Comparison of ENCODE assay signal across 13 mouse cellular contexts in the genomic region with DNA sequence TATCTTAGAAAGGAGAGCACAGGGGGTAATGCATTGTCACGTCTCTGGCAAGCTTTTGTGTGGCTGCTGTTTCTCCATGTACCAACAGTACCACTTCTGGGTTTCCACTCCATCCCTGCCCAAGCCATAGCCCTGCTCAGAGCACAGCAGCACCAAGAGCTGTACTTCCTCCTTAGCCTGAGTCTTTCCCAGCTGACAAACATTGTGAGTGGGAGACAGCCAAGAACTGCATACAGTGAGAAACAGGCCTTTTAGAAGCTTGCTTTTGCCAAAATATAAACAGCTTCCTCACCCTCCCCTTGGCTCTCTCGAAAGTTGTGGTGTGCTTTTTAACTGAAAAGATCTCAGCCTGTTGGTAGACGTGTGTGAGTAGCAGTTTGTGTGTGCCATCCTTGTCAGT.
DNase-seq lines count a peak whose midpoint lies in the region; ATAC-seq lines count a peak whose summit lies in the region.
"Had no signal": no experiment of that assay in that cellular context is flagged by ENCODE, and none has a peak within 500 bp of the region (broad histone marks: within the 10 kb centered on the region; RNA-seq: fewer than 3 reads in every experiment).

No protein-coding gene starts in this region.

- H3K9ac ChIP-seq in lung, embryonic 16.5 days (ENCODE audit: low read length) = no peak overlapping the region
- H3K9ac ChIP-seq in stomach, embryonic 15.5 days = no peak overlapping the region
- no peak overlapping the region for H3K9ac ChIP-seq in hindbrain, embryonic 13.5 days

- 58% methylated on average over 3 of the region's 3 CpGs for WGBS in heart, embryonic 10.5 days
- WGBS in lung, embryonic 16.5 days = 34% methylated on average over 3 of the region's 3 CpGs
- 38% methylated on average over 3 of the region's 3 CpGs for WGBS in stomach, embryonic 15.5 days
- WGBS in hindbrain, embryonic 13.5 days = 72% methylated on average over 3 of the region's 3 CpGs

- peaks cover 22% of the 10 kb centered on the region for H3K4me1 ChIP-seq in heart, embryonic 10.5 days
- peaks cover 14% of the 10 kb centered on the region for H3K4me1 ChIP-seq in lung, embryonic 16.5 days (replicated peaks; ENCODE audit: control insufficient read depth, insufficient read depth, low read length)
- H3K4me1 ChIP-seq in stomach, embryonic 15.5 days = peaks cover 17% of the 10 kb centered on the region; the same call in 1 of the 2 replicates
- H3K4me1 ChIP-seq in hindbrain, embryonic 13.5 days (replicated peaks) = peaks cover 7% of the 10 kb centered on the region

- H3K4me3 ChIP-seq in heart, embryonic 10.5 days = no peak overlapping the region
- no peak overlapping the region for H3K4me3 ChIP-seq in lung, embryonic 16.5 days (ENCODE audit: low read length)
- H3K4me3 ChIP-seq in stomach, embryonic 15.5 days (replicated peaks) = no peak overlapping the region
- no peak overlapping the region for H3K4me3 ChIP-seq in hindbrain, embryonic 13.5 days

- H3K9me3 ChIP-seq in heart, embryonic 10.5 days = no peaks in the 10 kb centered on the region
- no peaks in the 10 kb centered on the region for H3K9me3 ChIP-seq in lung, embryonic 16.5 days (ENCODE audit: control insufficient read depth, low read length)
- no peaks in the 10 kb centered on the region for H3K9me3 ChIP-seq in stomach, embryonic 15.5 days
- no peaks in the 10 kb centered on the region for H3K9me3 ChIP-seq in hindbrain, embryonic 13.5 days

- no peak overlapping the region for H3K4me2 ChIP-seq in lung, embryonic 16.5 days (ENCODE audit: low read depth, low read length)
- no peak overlapping the region for H3K4me2 ChIP-seq in stomach, embryonic 15.5 days
- no peak overlapping the region for H3K4me2 ChIP-seq in hindbrain, embryonic 13.5 days
- H3K4me2 ChIP-seq: liver, embryonic 11.5 days had no signal

- peak overlapping the region; percentile 79 for H3K27ac ChIP-seq in heart, embryonic 10.5 days
- peak overlapping the region; percentile 21 for H3K27ac ChIP-seq in lung, embryonic 16.5 days (ENCODE audit: low read length)
- peak overlapping the region; percentile 67 for H3K27ac ChIP-seq in stomach, embryonic 15.5 days
- no peak overlapping the region for H3K27ac ChIP-seq in hindbrain, embryonic 13.5 days

- intact Hi-C loops in heart, postnatal 36 days (cut with DNase I) = no loop called here
- intact Hi-C loops in heart, postnatal 10 days (cut with DNase I) = no loop called here

- peak; percentile 77 for ATAC-seq in lung, embryonic 16.5 days (ENCODE audit: low read depth)
- ATAC-seq in stomach, embryonic 15.5 days (ENCODE audit: insufficient read depth, low FRiP score, low read depth) = peak; percentile 22; the same call in 1 of the 2 replicates
- ATAC-seq in hindbrain, embryonic 13.5 days (ENCODE audit: low FRiP score) = no peak
- ATAC-seq: activated CD4-positive, CD25-positive, alpha-beta regulatory T cell, adult 4 months had no signal

- no peak for DNase-seq in heart, embryonic 10.5 days (ENCODE audit: low spot score)
- no peak for DNase-seq in heart, postnatal 36 days
- DNase-seq in lung, postnatal 25 days (ENCODE audit: low spot score) = no peak
- DNase-seq in heart, postnatal 10 days = peak; percentile 33 to 36
- no peak for DNase-seq in cerebellum, adult 9-11 months
- DNase-seq: cerebellum, postnatal 25 days; kidney, postnatal 4 days; right cerebral cortex, postnatal 25 days had no signal

- H3K27me3 ChIP-seq in heart, embryonic 10.5 days (ENCODE audit: insufficient read depth, poor library complexity, severe bottlenecking) = no peaks in the 10 kb centered on the region
- no peaks in the 10 kb centered on the region for H3K27me3 ChIP-seq in lung, embryonic 16.5 days (ENCODE audit: control insufficient read depth, insufficient read depth, low read depth, low read length)
- no peaks in the 10 kb centered on the region for H3K27me3 ChIP-seq in stomach, embryonic 15.5 days (replicated peaks)
- H3K27me3 ChIP-seq in hindbrain, embryonic 13.5 days = no peaks in the 10 kb centered on the region

- no peaks in the 10 kb centered on the region for H3K36me3 ChIP-seq in heart, embryonic 10.5 days
- no peaks in the 10 kb centered on the region for H3K36me3 ChIP-seq in lung, embryonic 16.5 days (ENCODE audit: control insufficient read depth, insufficient read depth, low read length)
- no peaks in the 10 kb centered on the region for H3K36me3 ChIP-seq in stomach, embryonic 15.5 days
- H3K36me3 ChIP-seq in hindbrain, embryonic 13.5 days = no peaks in the 10 kb centered on the region

Comparison
In these comparisons a context has a peak if more than half of its experiments do, and no peak if none do; other contexts are left out.
1. DNase-seq: peak in heart, postnatal 10 days (2 of 2); none in heart, embryonic 10.5 days (single experiment), heart, postnatal 36 days (0 of 2), lung, postnatal 25 days (single experiment) and cerebellum, adult 9-11 months (single experiment).